Mouse (Mus musculus): Measurements from ENCODE around the gene Nog.

Nog gene

GRCm38 (mm10) chr11:89267520-89267919 lies 34.6 kb downstream of the Nog start:
- DNase-seq (ENCODE audit: low spot score in 2 of 2), result no peak

GRCm38 (mm10) chr11:89265080-89265479 lies 37.1 kb downstream of the Nog start:
- DNase-seq (ENCODE audit: low spot score in 2 of 2), result no peak

GRCm38 (mm10) chr11:89259338-89259915 lies 42.7 kb downstream of the Nog start:
- DNase-seq (ENCODE audit: low spot score in 2 of 2), result no peak

GRCm38 (mm10) chr11:89257893-89258292 lies 44.2 kb downstream of the Nog start:
- DNase-seq (ENCODE audit: low spot score in 2 of 2), result no peak

GRCm38 (mm10) chr11:89253973-89254372 lies 48.2 kb downstream of the Nog start:
- no peak for DNase-seq (ENCODE audit: low spot score in 2 of 2)
